In genomic region chr10:62358827-62359226, GRCm38 (mm10) we compare ENCODE assay signal across 12 mouse cellular contexts. TPM values are rescaled to one million over a fixed set of nuclear protein-coding genes. Genes with fewer than 3 reads are reported as not detected.
DNase-seq lines count a peak whose midpoint lies in the region; ATAC-seq and TF ChIP-seq lines count a peak whose summit lies in the region.
"Had no signal": no experiment of that assay in that cellular context is flagged by ENCODE, and none has a peak within 500 bp of the region (broad histone marks: within the 10 kb centered on the region; RNA-seq: fewer than 3 reads in every experiment).

No protein-coding gene starts in this region.

- no peak for TF ChIP-seq POLR2A in MEL (IDR thresholded peaks at IDR 0.05; ENCODE audit: control insufficient read depth in 1 of 2, insufficient read depth in 1 of 2, low read depth in 1 of 2, low read length in 2 of 2, poor library complexity in 1 of 2)

- H3K4me2 ChIP-seq in intestine, postnatal 0 days (replicated peaks; ENCODE audit: low read depth) = no peak overlapping the region
- no peak overlapping the region for H3K4me2 ChIP-seq in intestine, embryonic 16.5 days (ENCODE audit: low read depth, low read length)
- H3K4me2 ChIP-seq: midbrain, embryonic 15.5 days had no signal

- no peak overlapping the region for H3K4me3 ChIP-seq in intestine, postnatal 0 days (ENCODE audit: low read depth, low read length)
- no peak overlapping the region for H3K4me3 ChIP-seq in intestine, embryonic 16.5 days (ENCODE audit: low read length)
- H3K4me3 ChIP-seq in MEL (ENCODE audit: control insufficient read depth in 1 of 2, insufficient read depth in 1 of 2, low read depth in 2 of 2, low read length in 2 of 2) = no peak overlapping the region
- no peak overlapping the region for H3K4me3 ChIP-seq in midbrain, embryonic 10.5 days
- H3K4me3 ChIP-seq: limb, embryonic 10.5 days; midbrain, embryonic 15.5 days had no signal

- H3K4me1 ChIP-seq in intestine, postnatal 0 days (replicated peaks; ENCODE audit: control insufficient read depth, insufficient read depth, low read length) = no peaks in the 10 kb centered on the region
- H3K4me1 ChIP-seq in intestine, embryonic 16.5 days (ENCODE audit: control insufficient read depth, insufficient read depth, low read length) = no peaks in the 10 kb centered on the region
- H3K4me1 ChIP-seq in MEL (ENCODE audit: control insufficient read depth in 1 of 2, insufficient read depth in 2 of 2, low read length in 2 of 2) = no peaks in the 10 kb centered on the region
- no peaks in the 10 kb centered on the region for H3K4me1 ChIP-seq in midbrain, embryonic 10.5 days
- H3K4me1 ChIP-seq: midbrain, embryonic 15.5 days had no signal

- TF ChIP-seq RAD21 in MEL (IDR thresholded peaks at IDR 0.05; ENCODE audit: low read depth, low read length) = peak; percentile 12

- H3K9ac ChIP-seq in intestine, postnatal 0 days (ENCODE audit: low read depth, low read length) = no peak overlapping the region
- no peak overlapping the region for H3K9ac ChIP-seq in intestine, embryonic 16.5 days (ENCODE audit: low read depth, low read length)
- H3K9ac ChIP-seq in MEL (ENCODE audit: control insufficient read depth, low read depth, low read length, poor library complexity, severe bottlenecking) = no peak overlapping the region
- H3K9ac ChIP-seq: midbrain, embryonic 15.5 days had no signal

- H3K79me2 ChIP-seq in MEL (ENCODE audit: control insufficient read depth, insufficient read depth, low read length, poor library complexity) = no peaks in the 10 kb centered on the region

- 0 out of 2 replicates have a peak, but pooled peaks cover 4% of the 10 kb centered on the region for H3K27me3 ChIP-seq in intestine, postnatal 0 days (replicated peaks; ENCODE audit: control insufficient read depth, insufficient read depth, low read length)
- H3K27me3 ChIP-seq in intestine, embryonic 16.5 days (replicated peaks; ENCODE audit: control insufficient read depth, insufficient read depth, low read length) = no peaks in the 10 kb centered on the region
- no peaks in the 10 kb centered on the region for H3K27me3 ChIP-seq in MEL (ENCODE audit: control insufficient read depth in 1 of 2, insufficient read depth in 2 of 2, low read length in 2 of 2)
- no peaks in the 10 kb centered on the region for H3K27me3 ChIP-seq in midbrain, embryonic 10.5 days (ENCODE audit: low read depth, poor library complexity, severe bottlenecking)
- H3K27me3 ChIP-seq: midbrain, embryonic 15.5 days had no signal

- WGBS in intestine, postnatal 0 days = 85% methylated on average over 7 of the region's 7 CpGs
- 86% methylated on average over 7 of the region's 7 CpGs for WGBS in intestine, embryonic 16.5 days
- WGBS in midbrain, embryonic 10.5 days = 90% methylated on average over 7 of the region's 7 CpGs

- H3K36me3 ChIP-seq in intestine, postnatal 0 days (ENCODE audit: control insufficient read depth, insufficient read depth) = no peaks in the 10 kb centered on the region
- no peaks in the 10 kb centered on the region for H3K36me3 ChIP-seq in intestine, embryonic 16.5 days (ENCODE audit: control insufficient read depth, insufficient read depth, low read length)
- H3K36me3 ChIP-seq in MEL (ENCODE audit: control insufficient read depth in 1 of 2, insufficient read depth in 2 of 2, low read length in 2 of 2) = no peaks in the 10 kb centered on the region
- H3K36me3 ChIP-seq in midbrain, embryonic 10.5 days = no peaks in the 10 kb centered on the region
- H3K36me3 ChIP-seq: limb, embryonic 10.5 days; midbrain, embryonic 15.5 days had no signal

- no peaks in the 10 kb centered on the region for H3K9me3 ChIP-seq in intestine, postnatal 0 days (ENCODE audit: control insufficient read depth)
- H3K9me3 ChIP-seq in intestine, embryonic 16.5 days (ENCODE audit: control insufficient read depth, low read length) = no peaks in the 10 kb centered on the region
- H3K9me3 ChIP-seq in MEL (replicated peaks; ENCODE audit: insufficient read depth, low read length) = no peaks in the 10 kb centered on the region
- H3K9me3 ChIP-seq in midbrain, embryonic 10.5 days (replicated peaks) = no peaks in the 10 kb centered on the region
- H3K9me3 ChIP-seq: limb, embryonic 10.5 days; midbrain, embryonic 15.5 days had no signal

- no peak overlapping the region for H3K27ac ChIP-seq in intestine, postnatal 0 days (ENCODE audit: low read depth, low read length)
- no peak overlapping the region for H3K27ac ChIP-seq in intestine, embryonic 16.5 days (ENCODE audit: low read length)
- no peak overlapping the region for H3K27ac ChIP-seq in MEL (ENCODE audit: control insufficient read depth, low read depth, low read length)
- H3K27ac ChIP-seq in midbrain, embryonic 10.5 days (replicated peaks) = no peak overlapping the region
- H3K27ac ChIP-seq: limb, embryonic 10.5 days; midbrain, embryonic 15.5 days had no signal

- ATAC-seq in intestine, postnatal 0 days = no peak
- no peak for ATAC-seq in intestine, embryonic 16.5 days
- ATAC-seq in megakaryocyte progenitor cell, adult 5-6 weeks (replicated peaks; ENCODE audit: poor library complexity) = peak; percentile 66
- ATAC-seq: midbrain, embryonic 15.5 days had no signal

- peak; percentile 43 for TF ChIP-seq CTCF in intestine, postnatal 0 days (IDR thresholded peaks at IDR 0.05; ENCODE audit: low read depth)
- TF ChIP-seq CTCF in MEL (IDR thresholded peaks at IDR 0.05 in 2 of 3, conservative IDR thresholded peaks at IDR 0.05 in 1 of 3; ENCODE audit: control insufficient read depth in 1 of 3, insufficient read depth in 1 of 3, low read depth in 2 of 3, low read length in 3 of 3, poor library complexity in 1 of 3, severe bottlenecking in 1 of 3) = peak; percentile 25 to 71 (median 58); a peak in 5 of 6 replicates

- DNase-seq in 416B (ENCODE audit: low read depth) (peak; percentile 42), MEL (ENCODE audit: low read depth, low spot score) (peak; percentile 48)
- no peak for DNase-seq in right cerebral cortex, postnatal 25 days
- DNase-seq in midbrain, embryonic 10.5 days (ENCODE audit: low spot score) = no peak
- DNase-seq in left cerebral cortex, adult 11 months (ENCODE audit: low spot score) = no peak
- DNase-seq: kidney, adult 8-10 months; lung, postnatal 14 days had no signal

- no peak for TF ChIP-seq EP300 in MEL (IDR thresholded peaks at IDR 0.05; ENCODE audit: low read depth in 1 of 2, low read length in 2 of 2)

TF ChIP-seq in MEL, 35 proteins besides CTCF, POLR2A, EP300 and RAD21:
- no peak for TF ChIP-seq POLR2AphosphoS2 (IDR thresholded peaks at IDR 0.05; ENCODE audit: low read length)
- TF ChIP-seq USF1 (IDR thresholded peaks at IDR 0.05; ENCODE audit: low read depth, low read length) = no peak
- TF ChIP-seq MAX (IDR thresholded peaks at IDR 0.05; ENCODE audit: low read length) = no peak
- no peak for TF ChIP-seq NELFE (IDR thresholded peaks at IDR 0.05; ENCODE audit: low read depth, low read length)
- TF ChIP-seq TBP (IDR thresholded peaks at IDR 0.05; ENCODE audit: low read depth, low read length) = no peak
- no peak for TF ChIP-seq USF2 (IDR thresholded peaks at IDR 0.05; ENCODE audit: borderline replicate concordance in 1 of 2, insufficient read depth in 1 of 2, low read depth in 1 of 2, low read length in 2 of 2)
- no peak for TF ChIP-seq GATA1 (IDR thresholded peaks at IDR 0.05; ENCODE audit: low read depth, low read length)
- TF ChIP-seq MAFK (IDR thresholded peaks at IDR 0.05; ENCODE audit: borderline replicate concordance, low read depth, low read length) = no peak
- TF ChIP-seq SMC3 (IDR thresholded peaks at IDR 0.05; ENCODE audit: low read depth, low read length) = peak; percentile 40
- no peak for TF ChIP-seq ZNF384 (IDR thresholded peaks at IDR 0.05; ENCODE audit: low read depth, low read length)
- no peak for TF ChIP-seq HCFC1 (IDR thresholded peaks at IDR 0.05; ENCODE audit: low read depth, low read length)
- TF ChIP-seq ETS1 (IDR thresholded peaks at IDR 0.05; ENCODE audit: low read depth, low read length) = no peak
- TF ChIP-seq CHD2 (IDR thresholded peaks at IDR 0.05; ENCODE audit: low read length) = no peak
- peak; percentile 56; the same call in 1 of the 2 replicates for TF ChIP-seq BHLHE40 (IDR thresholded peaks at IDR 0.05; ENCODE audit: borderline replicate concordance, low read depth, low read length)
- peak; percentile 59; the same call in 1 of the 2 replicates for TF ChIP-seq MYC (IDR thresholded peaks at IDR 0.05; ENCODE audit: low read depth, low read length)
- TF ChIP-seq MXI1 (IDR thresholded peaks at IDR 0.05; ENCODE audit: low read depth, low read length) = no peak
- no peak for TF ChIP-seq MEF2A (IDR thresholded peaks at IDR 0.05; ENCODE audit: extremely low read depth, insufficient replicate concordance, low read depth, low read length, poor library complexity, severe bottlenecking)

RNA-seq across cellular contexts. Expression of gene Hk1, which starts 20.9 kb away (rescaled TPM):
- polyA plus RNA-seq in intestine, postnatal 0 days (2015; fragmentation: Nextera tagmentation; extraction: Ambion mirVana) = 10.1 and 11.1 TPM in 2 replicates
- polyA plus RNA-seq in intestine, embryonic 16.5 days (2015; fragmentation: Nextera tagmentation; extraction: Ambion mirVana) = 25.5 and 27.6 TPM in 2 replicates
- total RNA-seq in MEL (2012; rRNA removed) = 441 and 515 TPM in 2 replicates
- polyA plus RNA-seq in MEL (2012; ENCODE audit: insufficient read depth in 1 of 2, insufficient read length in 2 of 2, low read depth in 1 of 2, low replicate concordance in 2 of 2, missing spikeins in 1 of 2) = 100 to 1,000 TPM; 192 to 740 TPM
- 30.9 and 37.2 TPM in 2 replicates for total RNA-seq in megakaryocyte progenitor cell, adult 5-6 weeks (2015)
- 86.2 and 116 TPM in 2 replicates for total RNA-seq in megakaryocyte progenitor cell, adult 5-6 weeks (2017)
- 27.0 and 34.9 TPM in 2 replicates for polyA plus RNA-seq in midbrain, embryonic 10.5 days (2016; fragmentation: Nextera tagmentation; extraction: Ambion mirVana)

Comparison
In these comparisons a context has a peak if more than half of its experiments do, and no peak if none do; other contexts are left out.
1. DNase-seq: peak in 416B (single experiment) and MEL (single experiment); none in right cerebral cortex, postnatal 25 days (single experiment), midbrain, embryonic 10.5 days (single experiment) and left cerebral cortex, adult 11 months (single experiment).